Mouse (Mus musculus): ENCODE measurements around the gene Gm9639.
"Not testable (repeated sequence)": the region's sequence is repeated elsewhere in the genome, so short reads cannot be mapped to it uniquely, and the experiment has no call there.

Gm9639 gene

GRCm38 (mm10) chr10:77752312-77752711 lies 42.6 kb downstream of the Gm9639 start:
- not testable (repeated sequence) for DNase-seq (ENCODE audit: low spot score)

- DNase-seq (ENCODE audit: low spot score): not testable (repeated sequence)
Observed at GRCm38 (mm10) chr10:77751254-77751653, 43.6 kb downstream of the Gm9639 start, which contains the start of gene Gm9736. Gm9736 (minus strand) TSS chr10:77751354.

GRCm38 (mm10) chr10:77750686-77751085 lies 44.2 kb downstream of the Gm9639 start:
- DNase-seq (ENCODE audit: low spot score): not testable (repeated sequence)
